Mouse (Mus musculus): ENCODE results near the gene Misp.

DNA sequence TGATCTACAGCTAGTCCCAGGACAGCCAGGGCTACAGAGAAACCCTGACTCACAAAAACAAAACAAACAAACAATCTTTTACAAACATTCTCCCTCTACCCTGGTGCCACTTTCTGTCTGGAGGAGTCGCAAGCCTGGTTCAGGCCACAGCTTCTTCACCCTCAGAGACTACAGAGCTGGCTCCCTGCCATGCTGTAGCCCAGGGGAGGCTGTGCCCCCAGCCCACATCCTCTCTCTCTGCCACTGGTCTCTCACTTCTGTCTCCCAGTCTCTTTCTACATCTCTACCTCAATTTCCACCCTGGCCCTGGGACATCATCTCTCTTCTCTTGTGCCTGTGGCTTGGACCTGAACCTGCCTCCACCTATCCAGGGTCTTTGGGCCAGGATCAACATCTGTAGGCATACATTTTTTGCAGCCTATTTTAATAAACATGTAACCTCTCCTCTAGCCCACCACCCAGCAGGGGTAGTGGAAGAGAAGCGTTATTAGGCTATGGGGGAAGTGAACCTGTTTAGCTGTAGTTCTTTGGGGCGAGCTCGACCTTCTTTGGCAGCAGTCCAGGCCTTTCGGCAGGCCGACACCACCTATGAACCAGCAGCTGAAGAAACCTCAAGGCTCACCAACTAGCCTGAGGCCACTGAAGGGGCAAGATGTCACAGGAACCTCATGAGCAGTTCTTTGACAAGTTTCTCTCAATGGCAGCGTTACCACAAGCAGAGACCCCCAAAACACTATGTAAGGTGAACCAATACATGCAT lies 11.4 kb downstream of the Misp start:
- TF ChIP-seq CTCF (IDR thresholded peaks at IDR 0.05; ENCODE audit: extremely low read depth, insufficient read length, insufficient replicate concordance, low read depth, low read length) (no peak), POLR2A (IDR thresholded peaks at IDR 0.05; ENCODE audit: low read depth, low read length) (no peak)
